Mouse (Mus musculus): ENCODE measurements around the gene Casc1.

- TF ChIP-seq CTCF (IDR thresholded peaks at IDR 0.05; ENCODE audit: borderline replicate concordance, extremely low read depth, insufficient read depth, insufficient read length) = no peak
- TF ChIP-seq POLR2A (IDR thresholded peaks at IDR 0.05; ENCODE audit: borderline replicate concordance, extremely low read depth, insufficient read depth, insufficient read length, poor library complexity, severe bottlenecking) = no peak
These were observed 23.6 kb upstream of the Casc1 start for GRCm38 (mm10) chr6:145234391-145234790.

All from brain, embryonic 14.5 days (tissue).